Mouse (Mus musculus) right cerebral cortex, postnatal 25 days (tissue): ENCODE data around the gene Arid5b.

Source experiments
- DNase-seq: peaks from one replicate; pipeline ENCODE4 v3.0.0; 2022

Gene Arid5b

GRCm38 (mm10) chr10:68079910-68080670, 198.4 kb downstream of the Arid5b start:
- DNase-seq = no peak

GRCm38 (mm10) chr10:68078708-68079107, 199.8 kb downstream of the Arid5b start:
- DNase-seq = no peak

GRCm38 (mm10) chr10:68075181-68075580, 203.4 kb downstream of the Arid5b start:
- no peak for DNase-seq

- DNase-seq = no peak
Observed at GRCm38 (mm10) chr10:68074291-68074690, 204.2 kb downstream of the Arid5b start.

GRCm38 (mm10) chr10:68072626-68073025, 205.9 kb downstream of the Arid5b start:
- DNase-seq = no peak

GRCm38 (mm10) chr10:68071041-68071440, 207.5 kb downstream of the Arid5b start:
- no peak for DNase-seq

GRCm38 (mm10) chr10:68068426-68068825, 210.1 kb downstream of the Arid5b start:
- no peak for DNase-seq

GRCm38 (mm10) chr10:68067961-68068360, 210.6 kb downstream of the Arid5b start:
- no peak for DNase-seq

- no peak for DNase-seq
Observed at GRCm38 (mm10) chr10:68066173-68066572, 212.4 kb downstream of the Arid5b start.

GRCm38 (mm10) chr10:68064571-68064970, 214.0 kb downstream of the Arid5b start:
- DNase-seq = no peak

GRCm38 (mm10) chr10:68063806-68064545, 214.6 kb downstream of the Arid5b start:
- DNase-seq = no peak

GRCm38 (mm10) chr10:68061249-68061615, 217.3 kb downstream of the Arid5b start:
- no peak for DNase-seq

- no peak for DNase-seq
Observed at GRCm38 (mm10) chr10:68060590-68061248, 217.8 kb downstream of the Arid5b start.

GRCm38 (mm10) chr10:68058378-68058777, 220.2 kb downstream of the Arid5b start:
- no peak for DNase-seq

GRCm38 (mm10) chr10:68057841-68058240, 220.7 kb downstream of the Arid5b start:
- DNase-seq = no peak

GRCm38 (mm10) chr10:68054706-68055105, 223.8 kb downstream of the Arid5b start:
- no peak for DNase-seq

- DNase-seq = no peak
Observed at GRCm38 (mm10) chr10:68054131-68054530, 224.4 kb downstream of the Arid5b start.

- no peak for DNase-seq
Observed at GRCm38 (mm10) chr10:68052307-68052706, 226.2 kb downstream of the Arid5b start.

- no peak for DNase-seq
Observed at GRCm38 (mm10) chr10:68051316-68051933, 227.1 kb downstream of the Arid5b start.

GRCm38 (mm10) chr10:68050882-68051281, 227.7 kb downstream of the Arid5b start:
- no peak for DNase-seq

- DNase-seq = no peak
Observed at GRCm38 (mm10) chr10:68048641-68049305, 229.8 kb downstream of the Arid5b start.

- no peak for DNase-seq
Observed at GRCm38 (mm10) chr10:68044864-68045263, 233.7 kb downstream of the Arid5b start.

- no peak for DNase-seq
Observed at GRCm38 (mm10) chr10:68043973-68044372, 234.6 kb downstream of the Arid5b start.
